Mouse (Mus musculus): ENCODE data around the gene Tmem151a.

Gene Tmem151a

DNA sequence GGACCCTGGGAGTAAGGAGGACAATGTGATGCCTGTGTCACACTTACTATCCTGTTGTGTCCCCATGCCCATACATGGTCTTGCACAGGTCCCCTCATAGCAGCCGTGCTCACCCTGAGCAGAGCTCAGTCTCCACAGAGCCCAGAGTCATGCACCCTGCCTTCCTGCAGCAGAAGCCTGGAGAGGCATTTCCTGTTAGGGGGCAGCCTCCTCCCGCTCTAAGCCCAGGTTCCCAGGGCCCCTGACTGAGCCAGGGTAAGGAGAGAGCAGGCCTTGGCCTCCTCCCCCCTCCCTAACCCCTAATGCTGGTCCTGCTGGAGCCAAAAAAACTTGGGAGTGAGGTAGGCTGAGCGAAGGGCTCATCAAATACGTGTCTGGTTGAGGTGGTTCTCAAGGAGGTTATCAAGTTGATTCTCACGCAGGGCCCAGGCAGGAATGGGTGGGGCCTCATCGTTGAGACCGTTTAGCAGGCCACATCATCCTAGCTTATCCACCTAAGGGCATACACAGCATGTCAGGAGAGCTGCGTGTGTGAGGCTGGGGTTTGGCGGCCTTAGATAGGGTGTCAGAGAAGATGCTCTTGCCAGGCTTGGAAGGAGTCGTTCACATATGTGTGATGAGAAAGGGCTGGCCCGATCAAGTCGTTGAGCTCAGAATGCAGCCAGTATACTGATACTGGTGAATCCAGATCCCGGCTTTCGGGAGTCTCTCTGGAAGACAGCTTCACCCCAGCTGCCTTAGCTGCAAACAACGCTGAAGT, 18.1 kb downstream of the Tmem151a start:
- DNase-seq, result no peak

DNA sequence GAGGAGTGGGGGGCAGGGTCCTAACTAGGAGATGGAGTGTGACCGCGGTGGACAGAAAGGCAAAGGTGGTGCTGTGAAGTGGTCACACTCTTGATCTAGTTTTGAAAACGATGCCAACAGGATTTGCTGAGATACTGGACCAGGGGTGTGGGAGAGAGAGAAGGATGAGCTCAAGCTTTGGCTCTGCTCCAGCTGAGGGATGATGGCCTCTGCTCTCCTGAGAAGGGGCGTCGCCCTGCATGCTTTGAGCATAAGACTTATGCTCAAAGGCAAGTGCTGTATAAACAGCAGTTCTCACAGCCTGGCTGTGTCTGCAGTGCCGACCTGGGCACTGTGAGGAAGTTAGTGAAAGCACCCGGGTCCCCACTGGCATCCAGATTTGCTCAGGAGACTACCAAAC, 20.2 kb downstream of the Tmem151a start:
- DNase-seq, result no peak

DNA sequence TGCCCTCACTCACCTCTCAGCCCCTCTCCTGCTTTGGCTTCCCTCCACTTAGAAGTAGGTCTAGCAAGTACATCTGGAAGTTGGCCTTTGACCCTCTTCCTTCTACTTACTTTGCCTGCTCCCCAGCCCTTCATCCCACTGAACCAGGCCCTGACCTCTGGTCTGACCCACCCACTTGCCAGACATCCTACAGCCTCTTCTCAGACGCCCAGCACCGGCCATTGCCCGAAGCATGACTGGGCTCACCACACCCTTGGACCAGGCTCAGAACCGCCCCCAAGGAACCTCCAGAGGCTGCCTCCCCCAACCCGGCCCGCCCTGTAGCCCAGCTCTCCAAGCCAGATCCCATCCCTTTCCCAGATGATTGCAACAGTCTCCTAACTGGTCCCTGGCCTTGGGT, 22.9 kb downstream of the Tmem151a start:
- no peak for DNase-seq

DNA sequence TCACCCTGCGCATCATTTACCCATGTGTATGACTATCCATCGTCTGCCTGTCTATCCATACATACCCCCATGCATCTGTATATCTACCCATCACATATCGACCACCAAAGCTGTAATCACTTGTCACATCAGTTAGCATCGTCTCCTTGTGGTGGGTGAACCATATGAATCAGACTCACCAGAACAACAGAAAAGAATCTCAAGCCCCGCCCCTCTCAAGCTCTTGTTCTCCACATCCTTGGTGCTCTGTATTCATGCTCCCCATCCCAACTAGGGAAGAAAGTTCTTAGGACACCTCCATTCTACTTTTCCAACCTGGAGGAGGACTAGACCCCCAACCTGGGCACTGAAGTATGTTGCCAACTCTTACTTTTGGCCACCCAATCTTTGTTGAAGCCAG, 23.3 kb downstream of the Tmem151a start:
- no peak for DNase-seq

DNA sequence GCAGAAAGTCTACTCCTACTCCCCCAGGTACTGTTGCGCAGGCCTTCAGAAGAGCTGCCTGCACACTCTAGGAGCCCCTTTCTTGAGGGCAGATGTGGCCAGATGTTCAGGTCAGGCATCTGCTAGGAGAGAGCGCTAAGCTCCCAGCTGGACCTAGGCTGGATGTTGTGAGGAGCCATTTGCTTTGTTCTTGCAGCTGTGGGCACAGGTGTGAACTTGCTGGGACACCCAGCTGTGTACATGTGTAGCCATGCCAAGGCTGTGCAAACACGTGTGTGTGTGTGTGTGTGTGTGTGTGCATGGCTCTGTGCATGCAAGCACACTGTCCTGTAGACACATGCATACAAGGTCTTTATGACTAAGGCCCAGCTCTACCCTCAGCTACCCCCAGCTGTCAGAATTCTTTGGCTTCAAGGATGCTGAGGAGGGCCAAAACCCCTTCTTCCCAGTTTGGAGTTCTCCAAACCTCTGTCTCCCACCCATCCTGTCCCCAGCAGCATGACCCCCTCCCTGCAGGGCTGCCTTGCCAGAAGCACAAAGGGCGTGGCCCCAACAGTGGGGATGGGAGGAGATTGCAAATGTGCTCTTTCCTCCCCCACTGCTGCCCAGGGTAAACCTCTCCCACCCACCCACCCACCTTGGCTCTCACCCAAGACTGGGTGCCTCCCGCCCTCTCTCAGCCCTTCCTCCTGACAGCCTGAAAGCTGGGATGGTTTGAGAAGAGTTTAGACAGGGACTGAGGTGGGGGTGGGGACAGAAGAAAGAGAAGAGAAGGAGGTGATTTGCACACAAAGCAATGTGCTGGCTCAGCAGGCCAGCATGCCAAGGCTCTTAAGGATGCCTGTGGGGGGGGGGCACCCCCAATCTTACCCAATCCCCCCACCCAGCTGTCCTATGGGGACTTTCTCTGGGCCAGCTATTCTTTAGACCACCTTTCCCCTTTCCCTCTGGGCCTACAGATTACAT, 24.7 kb downstream of the Tmem151a start:
- DNase-seq, result no peak

DNA sequence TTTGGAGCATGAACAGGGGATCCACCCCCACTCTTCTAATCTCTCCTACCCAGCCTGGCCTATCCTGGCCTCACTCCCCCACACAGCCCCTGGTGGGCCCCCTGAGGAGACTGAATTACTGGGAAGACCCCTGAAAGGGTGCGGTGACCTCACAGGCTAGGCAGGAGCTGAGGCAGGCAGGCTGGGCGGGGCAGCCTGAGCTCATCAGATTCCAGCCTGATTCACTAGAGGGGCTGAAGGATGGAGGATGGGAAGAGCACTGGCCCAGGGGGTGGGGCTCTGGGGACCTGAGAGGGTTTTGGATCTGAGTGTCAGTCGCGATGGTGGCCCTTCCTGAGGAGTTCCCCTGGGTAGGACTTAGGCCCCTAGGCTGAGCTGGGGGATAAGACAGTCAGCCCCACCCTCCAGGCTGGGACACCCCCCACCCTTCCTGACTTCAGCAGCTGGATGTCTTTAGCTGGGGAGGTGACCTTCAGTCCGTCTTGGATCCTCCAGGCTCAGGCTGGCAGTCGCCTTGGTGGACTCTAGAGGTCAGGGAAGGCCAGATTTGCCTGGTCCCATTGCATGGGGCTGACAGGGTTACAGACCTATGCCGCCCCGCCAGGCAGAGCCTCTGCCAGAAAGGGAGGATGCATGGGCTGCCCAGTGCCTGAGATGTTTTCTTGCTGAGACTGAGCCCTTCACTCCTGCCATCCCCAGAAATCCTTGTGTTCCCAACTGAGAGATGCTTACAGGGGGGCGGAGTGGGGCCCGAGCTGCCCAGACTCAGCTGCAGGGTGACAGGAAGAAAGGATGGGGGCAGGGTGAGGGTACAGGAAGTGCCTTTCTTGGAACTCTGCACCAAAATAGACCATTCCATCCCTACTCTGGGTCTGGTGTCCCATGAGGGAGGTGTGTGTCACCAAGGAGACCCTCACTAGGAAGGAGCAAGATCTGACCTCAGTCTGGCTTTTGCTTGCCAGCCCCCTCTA, 26.2 kb downstream of the Tmem151a start:
- no peak for DNase-seq

DNA sequence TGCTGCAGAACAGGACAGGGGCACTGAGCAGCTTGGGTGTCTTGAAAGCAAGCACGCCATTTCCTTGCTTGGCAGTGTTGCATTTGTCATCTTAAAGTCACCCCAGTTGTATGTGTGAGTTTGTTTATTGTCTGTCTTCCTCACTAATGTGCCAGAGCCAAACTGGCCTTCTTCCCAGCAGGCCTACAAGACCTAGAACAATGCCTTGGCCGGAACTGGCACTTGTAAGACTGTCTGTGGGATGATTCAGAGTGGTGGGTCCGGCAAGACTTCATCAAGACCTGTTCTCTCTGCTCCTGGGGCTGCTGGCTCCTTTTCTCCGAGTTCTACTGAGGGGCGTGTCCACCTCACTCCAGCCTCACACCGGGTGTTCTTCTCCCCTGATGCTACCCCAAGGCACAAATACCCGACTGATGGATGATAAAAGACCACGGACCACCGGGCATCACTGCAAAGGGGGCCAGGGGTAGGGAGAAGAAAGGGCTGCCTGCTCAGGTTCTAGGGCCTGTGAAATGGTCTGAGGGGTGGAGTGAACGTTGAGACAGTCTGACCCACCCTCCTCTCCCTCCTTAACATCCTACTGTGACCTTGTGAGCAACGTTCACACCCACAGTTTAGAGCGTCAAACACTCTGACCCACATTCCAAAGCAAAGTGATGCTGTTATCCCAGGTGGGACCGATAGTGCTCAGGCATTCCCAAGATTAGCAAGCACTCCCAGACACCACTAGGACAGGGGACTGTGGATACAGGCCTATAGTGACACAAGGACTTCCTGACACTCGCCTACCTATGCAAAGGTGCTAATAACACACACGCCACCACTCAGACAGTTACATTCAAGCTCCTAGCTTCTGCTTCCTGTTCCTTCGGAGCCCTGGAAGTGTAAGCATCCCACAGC, 27.2 kb downstream of the Tmem151a start:
- no peak for DNase-seq

DNA sequence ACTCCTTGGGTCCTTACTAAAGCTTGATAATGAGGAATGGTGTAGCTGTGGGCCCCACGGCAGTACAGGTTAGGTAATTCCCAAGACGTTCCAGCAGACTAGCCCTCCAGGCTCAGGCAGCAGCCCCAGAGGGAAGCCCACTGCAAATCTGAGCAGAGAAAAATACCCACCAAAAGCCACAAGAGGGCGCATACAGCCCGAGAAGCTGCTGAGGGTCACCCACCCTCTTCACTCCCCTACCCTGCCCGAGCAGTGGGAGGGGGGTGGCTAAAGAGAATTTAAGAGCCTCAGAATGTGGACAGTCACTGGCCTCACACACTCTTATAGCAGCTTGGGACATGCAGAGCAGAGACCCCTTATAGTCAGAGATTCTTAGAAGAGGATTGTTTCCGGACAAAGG, 29.1 kb downstream of the Tmem151a start:
- DNase-seq, result peak; percentile 56

DNA sequence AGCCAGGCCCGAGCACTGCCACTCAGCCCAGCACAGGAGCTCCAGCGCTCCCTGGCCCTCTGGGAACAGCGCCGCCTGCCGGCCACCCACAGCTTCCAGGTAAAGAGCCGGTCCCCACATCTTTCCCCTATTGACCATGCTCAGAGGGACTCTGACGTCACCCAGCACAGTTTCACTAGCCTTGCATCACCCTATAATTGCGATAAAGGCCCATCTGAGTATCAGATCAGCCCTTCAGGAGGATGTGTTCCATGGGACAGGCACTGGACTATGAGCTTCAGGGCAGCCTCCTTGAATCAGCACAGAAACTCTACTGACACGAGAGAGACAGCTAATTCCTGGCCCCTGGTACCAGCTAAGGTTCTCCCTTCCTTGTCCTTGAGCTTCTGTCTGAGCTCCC, 31.4 kb downstream of the Tmem151a start:
- DNase-seq, result peak; percentile 55

DNA sequence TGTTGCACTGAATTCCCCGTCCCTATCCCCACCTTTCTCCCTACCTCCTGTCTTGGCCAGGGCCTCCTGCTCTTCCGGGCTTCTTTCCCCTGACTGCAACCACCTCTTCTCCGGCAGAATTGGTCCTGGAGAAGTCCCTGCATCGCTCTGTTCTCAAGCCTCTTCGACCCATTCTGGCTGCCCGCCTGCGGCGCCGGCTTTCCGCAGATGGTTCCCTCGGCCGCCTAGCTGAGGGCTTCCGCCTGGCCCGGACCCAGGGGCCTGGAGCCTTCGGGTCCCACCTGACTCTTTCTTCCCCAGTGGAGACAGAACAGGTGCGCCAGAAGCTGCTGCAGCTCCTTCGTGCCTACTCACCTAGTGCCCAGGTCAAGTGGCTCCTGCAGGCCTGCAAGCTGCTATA, 32.5 kb downstream of the Tmem151a start:
- DNase-seq, result no peak

DNA sequence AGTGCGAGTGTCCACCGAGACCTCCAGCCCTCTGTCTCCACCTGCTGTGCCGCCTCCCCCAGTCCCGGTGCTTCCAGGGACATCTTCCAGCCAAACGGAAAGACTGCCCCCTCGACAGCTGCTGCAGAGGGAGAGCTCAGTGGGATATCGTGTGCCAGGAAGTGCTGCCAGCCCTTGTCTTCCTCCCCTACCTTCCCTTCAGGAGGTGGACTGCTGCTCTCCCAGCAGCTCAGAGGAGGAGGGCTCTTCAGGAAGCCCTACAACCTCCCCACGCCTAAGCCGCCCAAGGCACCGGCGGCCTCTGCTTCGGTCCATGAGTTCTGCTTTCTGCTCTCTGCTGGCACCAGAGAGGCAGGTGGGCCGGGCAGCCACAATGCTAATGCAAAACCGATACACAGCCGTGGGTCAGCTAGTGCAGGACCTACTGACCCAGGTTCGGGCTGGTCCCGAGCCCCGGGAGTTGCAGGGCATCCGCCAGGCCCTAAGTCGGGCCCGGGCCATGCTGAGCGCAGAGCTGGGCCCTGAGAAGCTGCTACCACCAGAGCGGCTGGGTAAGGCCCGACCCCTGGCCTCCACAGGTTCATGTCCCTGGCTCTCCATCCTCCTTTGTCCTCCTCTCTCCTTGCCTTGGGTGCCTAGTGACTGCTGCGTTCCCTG, 33.0 kb downstream of the Tmem151a start:
- no peak for DNase-seq

DNA sequence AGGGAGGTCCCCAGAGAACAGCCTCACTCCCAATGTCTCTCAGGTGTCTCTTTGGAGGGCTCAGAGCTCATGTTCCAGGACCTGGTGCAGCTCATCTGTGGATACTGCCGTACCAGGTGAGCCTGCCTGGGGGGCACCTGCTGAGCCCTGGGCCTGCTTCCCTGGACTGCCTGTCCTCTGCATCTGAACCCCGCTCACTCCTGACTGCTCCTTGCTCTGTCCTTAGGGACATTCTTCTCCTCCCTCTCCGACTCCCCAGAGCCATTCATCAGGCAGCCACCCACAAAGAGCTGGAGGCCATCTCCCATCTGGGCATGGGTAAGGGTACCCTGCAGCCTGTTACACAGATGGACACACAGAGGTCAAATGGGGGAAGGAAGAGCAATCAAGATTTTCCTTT, 33.8 kb downstream of the Tmem151a start:
- DNase-seq, result no peak

DNA sequence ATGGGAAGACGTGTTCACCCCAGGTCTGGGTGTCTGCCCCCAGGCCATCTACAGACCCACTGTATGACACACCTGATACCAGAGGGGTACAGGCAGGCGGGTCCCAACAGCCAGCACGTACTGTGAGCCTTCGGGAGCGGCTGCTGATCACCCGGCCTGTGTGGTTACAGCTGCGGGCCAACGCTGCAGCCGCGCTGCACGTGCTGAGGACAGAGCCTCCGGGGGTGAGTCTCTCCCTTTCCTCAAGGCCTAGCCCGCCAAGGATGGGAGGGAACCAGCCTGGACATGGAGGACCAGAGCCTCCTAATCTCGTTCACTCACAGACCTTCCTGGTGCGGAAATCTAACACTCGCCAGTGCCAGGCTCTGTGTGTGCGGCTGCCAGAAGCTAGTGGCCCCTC, 34.3 kb downstream of the Tmem151a start:
- no peak for DNase-seq

DNA sequence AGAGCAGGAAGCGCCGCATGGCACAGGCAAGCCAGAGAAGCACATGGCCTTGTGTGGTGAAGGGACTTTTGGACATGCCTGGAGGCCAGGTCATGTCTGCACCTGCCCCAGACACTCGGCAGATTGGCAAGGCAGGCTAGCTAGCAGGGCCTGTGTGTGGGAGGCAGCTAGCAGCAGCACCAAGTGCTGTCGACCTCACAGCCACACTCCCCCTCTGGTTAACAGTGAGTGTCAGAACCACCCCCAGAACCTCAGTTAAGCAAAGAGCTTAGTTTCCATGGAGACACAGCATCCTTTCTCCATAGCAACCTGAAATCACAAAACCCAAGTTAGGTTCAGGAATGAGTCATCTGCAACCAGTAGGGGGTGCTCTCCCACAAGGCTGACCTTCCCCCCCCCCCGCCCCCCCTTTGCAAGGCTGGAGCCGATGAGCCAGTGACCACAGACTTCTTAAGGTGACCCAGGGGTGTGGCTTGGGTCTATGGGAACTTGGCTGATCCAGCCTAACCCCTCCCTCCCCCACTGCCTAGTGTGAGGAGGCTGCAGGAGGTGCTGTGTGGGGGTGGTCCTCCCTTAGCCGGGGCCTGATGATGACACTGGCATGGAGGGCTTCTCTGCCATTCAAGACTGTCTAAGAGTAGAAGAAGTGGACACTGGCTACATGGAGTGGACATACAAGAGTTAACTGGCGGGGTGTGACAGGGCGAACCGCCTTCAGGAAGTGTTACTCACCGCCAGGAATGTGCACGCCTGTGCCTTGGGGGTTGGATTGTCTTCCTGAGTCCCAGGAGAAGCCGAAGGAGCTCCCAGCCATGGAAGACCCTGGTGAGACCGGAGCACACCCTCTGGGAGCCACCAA, 35.1 kb downstream of the Tmem151a start, which contains the start of gene Rin1:
Rin1 (plus strand) TSS at position 435 of the 859 bp plus-strand sequence.
- DNase-seq, result peak; percentile 42

DNA sequence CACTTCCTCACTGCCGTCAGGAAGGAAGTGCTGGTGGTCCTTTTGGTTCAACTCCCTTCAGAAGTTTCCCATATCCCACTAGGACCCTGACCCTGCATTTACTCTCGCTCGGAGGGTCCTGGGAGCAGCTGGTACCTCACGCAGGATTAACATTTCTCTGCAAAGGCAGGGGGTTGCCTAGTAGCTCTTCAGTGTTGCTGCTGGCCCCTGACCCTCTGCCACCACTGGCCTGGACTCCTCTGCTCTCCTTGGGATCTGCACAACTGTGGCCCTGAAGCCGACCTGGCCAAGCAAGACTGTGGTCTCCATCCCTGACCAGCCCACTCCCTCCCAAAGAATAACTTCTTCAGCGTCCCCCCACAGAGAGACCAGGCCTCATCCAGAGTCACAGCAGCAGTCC, 36.0 kb downstream of the Tmem151a start:
- DNase-seq, result no peak

DNA sequence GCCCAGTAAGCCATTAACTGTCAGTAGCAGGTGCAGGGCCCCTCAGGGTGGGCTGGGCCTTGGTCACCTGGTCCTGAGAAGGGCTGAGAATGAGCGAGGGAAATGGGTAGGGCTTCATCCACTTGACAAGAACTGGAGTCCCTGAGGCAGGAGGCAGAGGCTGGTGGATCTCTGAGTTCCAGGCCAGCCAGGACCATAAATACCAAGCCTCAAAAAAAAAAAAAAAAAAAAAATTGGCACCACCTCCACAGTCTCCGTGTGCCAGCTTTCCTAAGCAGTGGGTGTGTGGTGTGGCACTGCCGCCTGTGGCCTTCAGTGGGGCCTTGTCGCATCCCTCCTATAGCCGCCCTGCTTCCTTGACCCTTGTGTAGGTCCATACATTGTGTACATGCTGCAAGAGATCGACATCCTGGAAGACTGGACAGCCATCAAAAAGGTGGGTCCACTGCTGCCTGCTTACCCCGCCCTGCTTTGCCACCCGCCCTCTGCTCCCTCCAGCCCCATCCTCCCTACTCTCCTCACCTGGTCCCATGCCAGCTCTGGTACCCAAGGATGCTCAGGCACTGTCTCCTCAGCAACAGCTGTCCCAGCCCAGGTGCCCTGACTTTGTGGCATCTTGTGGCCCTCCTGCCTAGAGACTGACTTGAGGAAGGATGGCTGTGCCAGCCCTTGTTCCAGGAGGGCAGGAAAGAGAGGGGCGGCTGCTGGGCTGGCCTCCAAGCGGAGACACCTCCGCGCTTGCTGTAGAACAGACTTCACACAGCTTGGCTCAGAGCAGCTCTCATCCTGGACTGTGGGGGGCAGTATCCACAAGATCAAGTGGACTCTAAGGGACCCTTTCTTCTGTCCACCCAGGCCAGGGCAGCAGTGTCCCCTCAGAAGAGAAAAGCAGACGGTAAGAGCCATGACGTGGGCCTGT, 36.9 kb downstream of the Tmem151a start:
- no peak for DNase-seq

DNA sequence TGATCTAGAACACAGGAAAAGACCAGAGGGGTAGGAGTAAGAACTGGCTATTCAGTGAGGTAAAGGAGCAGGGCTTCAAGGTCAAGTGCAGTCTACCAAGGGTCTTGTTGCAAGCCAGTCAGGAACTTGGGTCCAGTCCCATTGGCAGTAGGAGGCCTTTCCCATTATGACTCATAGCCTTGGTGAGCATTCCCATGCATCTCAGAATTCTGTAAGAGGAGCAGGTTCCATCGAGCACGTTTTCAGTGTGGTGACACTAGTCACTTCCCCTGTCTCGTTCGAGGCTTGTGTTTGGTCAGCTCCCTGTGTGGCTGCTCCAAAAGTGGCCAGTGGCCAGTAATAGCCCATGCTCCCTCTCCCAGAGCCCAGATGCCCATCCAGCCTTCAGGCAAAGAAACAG, 39.8 kb downstream of the Tmem151a start:
- no peak for DNase-seq

DNA sequence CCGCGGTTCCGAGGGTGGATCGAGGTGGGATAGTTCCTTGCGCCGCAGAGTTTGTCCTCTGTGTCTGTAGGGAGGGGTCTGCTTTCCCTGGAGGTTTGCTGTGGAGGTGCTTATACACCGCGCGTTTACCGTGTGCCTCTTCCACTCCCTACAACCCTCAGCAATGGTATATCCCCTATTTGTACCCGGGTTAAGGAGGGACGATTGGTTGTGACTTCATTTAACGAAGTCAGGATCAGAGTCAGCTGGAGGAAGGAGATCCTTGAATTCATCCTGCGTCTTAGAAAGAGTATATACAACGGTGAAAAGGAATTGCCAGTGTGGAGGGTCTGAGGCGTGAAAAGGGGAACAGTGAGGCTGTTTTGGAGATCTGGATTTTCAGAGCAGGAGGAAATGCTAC, 43.7 kb downstream of the Tmem151a start:
- no peak for DNase-seq
